Mouse (Mus musculus) adrenal gland, postnatal 36 days (tissue): ENCODE data around the gene Degs2. TPM values are rescaled to one million over a fixed set of nuclear protein-coding genes. Genes with fewer than 3 reads are reported as not detected.
"Not testable (repeated sequence)": the region's sequence is repeated elsewhere in the genome, so short reads cannot be mapped to it uniquely, and the experiment has no call there.

Experiments used
- DNase-seq, 2 experiments: peaks; one replicate each; pipeline ENCODE4 v3.0.0; 2021; ENCODE audit warnings: mixed read lengths in 1 of 2
- long read RNA-seq, 2 experiments: library from polyadenylated mRNA; stranded (forward); transcript quantifications; one replicate each; pipeline ENCODE4 v2.0.0; 2021; ENCODE audit warnings: borderline sequencing depth in 2 of 2
- total RNA-seq, 2 experiments: library from RNA; stranded (reverse); gene quantifications; 2 replicates each; pipeline ENCODE4 v1.2.3; 2021

Degs2 gene
- total RNA-seq = under 1 TPM in 1 of 2 experiments, not detected in 1; 0.23 TPM
- long read RNA-seq, experiment 1 = 0 reads
- long read RNA-seq, experiment 2 = 0 reads

DNA sequence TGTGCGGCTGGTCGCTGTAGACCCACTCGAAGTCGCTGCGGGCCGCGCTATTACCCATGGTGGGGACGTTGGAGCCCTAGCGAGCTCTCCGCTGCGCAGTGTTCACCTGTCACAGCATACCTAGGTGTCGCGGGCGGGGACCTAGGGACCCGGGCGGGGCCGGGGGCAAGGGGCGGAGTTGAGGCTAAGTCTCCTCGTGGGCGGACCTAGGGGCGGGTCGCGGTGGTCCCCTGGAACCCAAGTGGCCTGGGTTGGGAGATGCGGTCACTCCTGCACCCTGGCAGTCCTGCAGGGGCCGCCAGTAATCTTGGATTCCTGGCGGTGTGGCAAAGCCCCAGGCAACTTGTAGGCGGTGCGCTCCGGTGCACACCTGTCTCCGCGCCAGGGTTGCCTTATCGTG lies at the start of gene Degs2:
Degs2 (minus strand) TSS at position 131 of the 400 bp plus-strand sequence.
- no peak for DNase-seq

DNA sequence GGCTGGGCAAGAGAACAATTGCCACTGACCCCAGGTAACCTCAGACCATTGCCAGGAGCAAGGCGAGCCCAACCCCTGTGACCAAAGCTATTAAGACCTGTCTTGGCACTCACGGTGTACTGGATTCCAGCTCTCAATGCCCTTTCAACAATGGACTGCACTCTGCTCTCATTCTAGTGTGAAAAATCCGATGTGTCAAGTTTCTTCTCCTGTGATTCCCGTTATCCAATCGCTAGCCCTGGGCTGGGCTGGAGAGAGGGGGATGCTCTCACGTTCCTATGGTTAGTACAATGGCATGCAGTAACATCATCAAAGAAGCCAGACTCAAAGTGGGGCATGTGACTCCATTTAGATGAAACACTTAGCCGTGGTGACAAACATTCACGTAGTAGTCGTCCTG lies 49.7 kb upstream of the Degs2 start:
- no peak for DNase-seq

DNA sequence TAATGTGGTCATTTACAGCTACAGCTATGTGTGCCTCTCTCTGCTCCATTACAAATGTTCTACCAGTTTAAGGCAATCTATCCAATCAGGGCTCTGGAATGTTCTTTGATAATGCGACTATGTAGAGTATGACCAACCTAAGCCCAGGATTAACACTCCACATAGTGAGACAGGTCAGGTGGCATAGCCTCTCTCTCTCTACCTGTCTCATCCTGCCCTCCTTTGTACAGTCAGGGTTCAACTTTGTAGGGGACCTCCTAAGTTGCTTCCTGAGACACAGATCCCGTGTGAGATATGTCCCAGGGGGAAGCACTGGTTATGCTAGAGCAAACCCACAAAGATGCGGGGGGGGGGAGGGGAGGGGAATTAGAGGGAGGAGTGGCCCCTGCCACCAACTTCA lies 48.1 kb upstream of the Degs2 start:
- no peak for DNase-seq

DNA sequence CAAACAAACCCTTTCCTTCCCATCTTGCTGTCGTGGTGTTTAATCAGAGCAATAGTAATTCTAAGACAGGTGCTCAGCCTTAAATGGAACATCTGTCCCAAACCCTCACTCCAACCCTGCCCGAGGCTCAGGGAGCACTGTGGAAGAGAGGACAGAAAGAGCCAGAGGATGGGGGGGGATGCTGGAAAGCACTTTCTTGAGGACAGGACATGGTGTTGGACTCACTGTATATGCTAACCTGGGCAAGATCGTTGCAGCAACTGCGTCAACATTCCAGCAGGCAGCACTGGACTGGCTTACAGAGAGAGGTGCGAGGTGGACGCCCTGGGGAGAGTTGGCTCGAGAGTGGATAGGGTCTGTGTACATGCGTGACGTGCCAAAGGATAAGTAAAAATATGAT lies 47.3 kb upstream of the Degs2 start:
- DNase-seq = no peak

DNA sequence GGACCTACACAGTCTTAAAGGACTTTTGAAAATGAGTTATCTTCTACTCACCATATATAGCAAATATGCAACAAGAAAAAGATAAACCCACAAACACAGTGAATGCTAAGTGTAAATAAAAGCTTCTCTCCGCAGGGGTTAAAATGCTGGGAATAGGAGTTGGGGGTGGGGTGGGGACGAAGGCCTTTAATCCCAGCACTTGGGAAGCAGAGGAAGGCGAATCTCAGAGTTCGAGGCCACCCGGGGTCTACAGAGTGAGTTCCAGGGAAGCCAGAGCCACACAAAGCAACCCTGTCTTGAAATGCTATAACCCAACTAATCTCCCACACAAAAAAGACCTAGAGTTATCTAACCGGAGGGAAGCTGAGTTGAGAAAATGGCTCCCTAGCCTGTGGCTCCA lies 46.9 kb upstream of the Degs2 start:
- no peak for DNase-seq

DNA sequence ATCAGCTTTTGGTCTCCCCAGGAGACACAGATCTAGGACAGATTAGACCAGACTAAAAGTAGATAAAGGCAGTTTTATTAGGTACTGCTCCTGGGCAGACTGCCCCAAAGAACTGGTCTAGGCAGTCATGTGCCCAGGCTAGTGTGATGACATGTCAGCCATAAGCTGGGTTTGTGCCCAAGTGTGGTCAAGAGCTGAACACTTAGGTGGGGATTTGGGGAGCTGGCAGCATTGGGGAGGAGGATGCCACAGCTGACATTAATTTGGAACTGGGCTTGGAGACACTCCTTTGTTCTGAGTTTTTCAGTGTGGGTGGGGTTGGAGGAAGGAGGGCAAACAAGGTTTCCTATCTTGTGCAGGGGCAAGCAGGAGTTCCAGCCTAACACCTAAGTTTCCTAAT lies 43.9 kb upstream of the Degs2 start:
- no peak for DNase-seq

DNA sequence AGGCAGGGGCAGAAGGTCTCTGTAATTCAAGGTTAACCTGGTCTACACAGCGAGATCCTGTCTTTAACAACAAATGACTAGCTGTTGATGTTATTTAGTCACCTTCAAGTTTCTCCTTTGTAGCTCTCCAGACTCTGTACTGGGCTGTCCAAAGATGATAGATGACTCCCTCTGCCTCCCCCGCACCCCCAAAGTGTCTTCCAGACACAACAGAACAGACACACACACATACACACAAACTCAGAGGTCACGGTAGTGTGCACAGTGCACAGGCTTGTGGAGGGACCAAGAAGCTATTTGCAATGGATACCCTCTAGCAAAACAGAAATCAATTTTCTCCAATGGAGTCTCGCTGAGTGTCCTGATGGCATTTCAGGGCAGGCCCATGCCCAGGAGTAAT lies 40.1 kb upstream of the Degs2 start:
- no peak for DNase-seq

DNA sequence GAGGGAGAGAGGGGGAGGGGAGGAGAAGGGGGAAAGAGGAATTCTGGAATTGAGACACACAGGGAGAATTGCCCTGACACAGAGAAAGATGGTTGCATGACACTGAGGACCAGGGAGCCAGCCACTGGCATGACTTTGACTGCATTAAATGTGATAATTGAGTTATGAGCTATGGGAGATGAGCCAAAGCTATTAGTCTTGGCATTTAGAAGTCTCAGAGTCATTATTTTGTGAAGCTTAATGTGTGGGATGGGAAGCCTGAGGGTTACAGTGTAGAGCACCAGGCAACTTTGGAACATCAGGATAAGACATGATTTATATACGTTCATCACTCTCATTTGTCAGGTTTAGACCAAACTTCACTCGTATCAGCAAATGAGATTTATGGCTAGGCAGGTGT lies 39.4 kb upstream of the Degs2 start:
- no peak for DNase-seq

DNA sequence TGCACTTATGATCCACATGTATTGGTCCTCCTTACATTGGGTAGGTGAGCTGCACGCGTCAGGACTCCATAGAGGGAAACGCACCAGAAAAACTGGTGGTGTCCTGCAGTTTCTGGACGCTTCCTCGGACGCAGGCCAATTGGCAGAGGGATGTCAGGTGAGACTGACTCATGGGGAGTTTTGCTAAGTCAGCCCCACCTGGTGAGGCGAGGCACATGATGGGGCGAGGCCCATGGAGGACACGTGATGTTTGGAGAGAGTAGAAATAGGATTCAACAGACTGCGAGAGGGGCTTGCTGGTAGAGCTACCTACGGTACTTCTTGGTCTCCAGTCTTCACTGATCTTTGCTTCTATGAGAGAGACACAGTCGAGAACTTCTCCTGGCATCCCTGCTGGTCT lies 36.6 kb upstream of the Degs2 start:
- no peak for DNase-seq

DNA sequence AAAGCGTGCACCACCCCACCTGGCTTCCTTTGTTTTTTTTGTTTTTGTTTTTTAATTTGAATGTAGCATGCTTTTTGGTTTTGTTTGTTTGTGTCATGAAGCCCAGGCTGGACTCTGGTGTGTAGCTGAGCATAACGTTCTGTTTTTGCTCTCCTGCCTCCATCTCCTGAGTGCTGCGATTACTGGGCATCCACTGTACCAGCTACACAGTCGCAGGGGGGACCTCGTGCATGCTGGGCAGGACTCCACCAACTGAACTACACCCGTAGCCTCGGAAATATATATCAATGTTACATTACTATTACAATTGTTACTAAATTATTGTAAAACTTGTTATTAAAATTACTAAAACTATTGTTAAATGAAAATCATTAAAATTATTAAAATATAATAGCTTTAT lies 35.7 kb upstream of the Degs2 start:
- no peak for DNase-seq

DNA sequence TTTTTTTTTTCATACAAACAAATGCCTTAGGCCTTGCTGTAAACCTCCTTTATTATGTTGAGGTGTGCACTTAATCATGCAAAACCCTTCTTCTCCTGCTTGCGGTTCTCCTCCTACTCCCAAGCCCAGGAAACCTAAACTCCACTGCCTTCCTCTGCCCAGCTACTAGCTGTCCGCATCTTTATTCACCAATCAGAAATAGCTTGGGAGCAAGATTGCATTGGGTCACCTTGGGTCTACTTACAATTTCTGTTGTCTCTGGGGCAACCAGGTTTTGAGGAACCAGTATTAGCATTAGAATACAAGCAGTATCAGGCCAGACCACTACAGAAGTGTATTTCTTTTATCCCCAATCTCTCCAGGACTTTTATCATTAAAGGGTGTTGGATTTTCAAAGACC lies 32.3 kb upstream of the Degs2 start:
- DNase-seq = no peak

DNA sequence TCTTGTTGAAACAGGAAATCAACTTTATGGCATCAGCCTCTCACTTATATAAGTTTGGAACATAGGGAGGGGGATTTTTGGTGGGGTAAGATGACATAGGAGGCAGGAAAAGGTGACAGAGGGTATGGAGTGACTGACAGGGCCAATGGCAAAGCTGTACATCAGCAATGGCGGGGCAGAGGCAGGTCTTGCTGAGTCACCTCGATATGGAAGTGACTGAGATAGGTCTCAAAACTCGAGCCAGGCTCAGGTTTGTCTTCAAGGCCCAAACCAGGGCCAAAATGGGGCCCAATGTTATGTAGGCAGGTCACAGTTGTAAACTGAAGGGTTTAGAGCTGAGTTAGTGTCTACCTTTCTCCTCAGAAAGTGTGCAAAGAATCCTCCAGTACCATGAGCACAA lies 21.7 kb upstream of the Degs2 start:
- DNase-seq = no peak

DNA sequence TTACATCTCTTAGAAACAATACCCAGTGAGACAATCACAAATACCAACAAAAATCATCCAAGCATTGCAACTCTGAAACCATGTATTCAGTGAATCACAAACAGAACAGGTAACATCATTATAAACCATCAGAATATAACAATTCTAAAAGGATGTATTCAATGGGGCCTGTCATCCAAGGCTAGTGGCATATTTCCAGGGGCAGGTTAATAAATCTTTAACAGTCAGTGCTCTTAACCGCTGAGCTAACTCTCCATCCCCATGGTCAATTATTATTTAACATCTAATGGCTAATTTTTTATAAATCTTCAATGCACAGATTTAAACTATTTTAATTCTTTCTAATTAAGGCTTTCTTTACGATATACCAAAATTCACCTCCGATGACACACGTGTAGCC lies 20.3 kb upstream of the Degs2 start:
- DNase-seq = no peak

DNA sequence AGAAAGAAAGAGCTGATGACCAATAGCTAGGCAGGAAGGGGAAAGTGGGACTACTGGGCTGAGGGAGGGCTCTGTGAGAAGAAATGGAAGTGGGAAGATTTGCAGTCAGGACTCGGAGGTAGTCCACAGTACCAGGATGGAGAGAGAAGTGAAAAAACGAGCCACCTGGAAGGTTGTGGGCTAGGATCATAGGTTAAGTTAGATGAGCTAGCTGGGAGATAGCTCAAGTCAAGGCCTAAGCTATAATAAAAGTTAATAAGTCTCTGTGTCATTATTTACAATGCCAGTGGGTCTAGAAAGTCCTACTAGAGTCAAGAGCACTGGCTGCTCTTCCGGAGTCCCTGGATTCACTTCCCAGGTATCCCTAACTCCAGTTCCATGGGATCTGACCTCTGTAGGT lies 16.4 kb upstream of the Degs2 start:
- DNase-seq = no peak

DNA sequence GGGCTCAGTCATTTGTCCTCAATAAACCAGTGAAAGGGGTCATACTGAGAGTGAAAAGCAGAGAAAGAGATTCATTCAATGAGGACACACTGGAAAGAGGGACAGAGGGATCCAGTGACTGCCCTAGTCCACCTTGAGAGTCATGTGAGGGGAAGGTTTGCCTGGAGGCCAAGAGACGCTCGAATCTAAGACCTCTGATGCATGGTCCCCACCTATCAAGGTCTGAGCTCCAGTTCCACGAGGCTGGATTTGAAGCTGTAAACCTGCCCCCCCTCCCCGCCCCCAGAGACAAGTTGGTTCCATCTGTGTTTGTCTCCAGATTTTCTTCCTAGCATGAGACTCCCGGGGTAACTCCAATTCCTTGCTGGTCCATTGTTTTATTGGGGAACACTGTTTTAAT lies 13.7 kb upstream of the Degs2 start:
- no peak for DNase-seq

DNA sequence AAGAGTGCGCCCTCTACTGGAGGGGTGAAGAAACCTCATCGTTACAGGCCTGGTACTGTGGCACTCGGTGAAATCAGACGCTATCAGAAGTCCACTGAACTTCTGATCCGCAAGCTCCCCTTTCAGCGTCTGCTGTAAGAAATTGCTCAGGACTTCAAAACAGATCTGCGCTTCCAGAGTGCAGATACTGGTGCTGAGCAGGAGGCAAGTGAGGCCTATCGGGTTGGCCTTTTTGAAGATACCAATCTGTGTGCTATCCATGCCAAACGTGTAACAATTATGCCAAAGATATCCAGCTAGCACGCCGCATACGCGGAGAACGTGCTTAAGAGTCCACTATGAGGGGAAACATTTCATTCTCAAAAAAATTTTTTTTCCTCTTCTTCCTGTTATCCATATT lies 11.9 kb upstream of the Degs2 start:
- DNase-seq = not testable (repeated sequence)

DNA sequence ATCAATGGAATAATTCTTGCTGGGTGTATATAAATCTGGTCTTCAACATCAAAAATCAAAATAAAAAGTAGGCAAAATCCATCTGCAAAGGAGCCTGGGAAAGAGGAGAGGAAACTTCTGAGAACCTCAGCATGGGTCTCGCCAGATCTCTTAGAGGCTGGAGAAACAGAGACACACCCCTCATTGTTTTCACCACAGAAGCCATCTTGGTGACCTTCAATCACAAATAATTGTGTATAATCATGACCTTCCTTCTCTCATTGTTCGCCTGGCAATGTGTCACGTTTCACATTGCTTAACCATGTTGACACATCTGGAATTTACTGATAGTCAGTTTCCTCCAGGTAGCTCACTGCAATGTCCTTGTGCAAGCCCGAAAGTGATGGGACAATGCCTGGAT lies 10.4 kb upstream of the Degs2 start:
- no peak for DNase-seq

DNA sequence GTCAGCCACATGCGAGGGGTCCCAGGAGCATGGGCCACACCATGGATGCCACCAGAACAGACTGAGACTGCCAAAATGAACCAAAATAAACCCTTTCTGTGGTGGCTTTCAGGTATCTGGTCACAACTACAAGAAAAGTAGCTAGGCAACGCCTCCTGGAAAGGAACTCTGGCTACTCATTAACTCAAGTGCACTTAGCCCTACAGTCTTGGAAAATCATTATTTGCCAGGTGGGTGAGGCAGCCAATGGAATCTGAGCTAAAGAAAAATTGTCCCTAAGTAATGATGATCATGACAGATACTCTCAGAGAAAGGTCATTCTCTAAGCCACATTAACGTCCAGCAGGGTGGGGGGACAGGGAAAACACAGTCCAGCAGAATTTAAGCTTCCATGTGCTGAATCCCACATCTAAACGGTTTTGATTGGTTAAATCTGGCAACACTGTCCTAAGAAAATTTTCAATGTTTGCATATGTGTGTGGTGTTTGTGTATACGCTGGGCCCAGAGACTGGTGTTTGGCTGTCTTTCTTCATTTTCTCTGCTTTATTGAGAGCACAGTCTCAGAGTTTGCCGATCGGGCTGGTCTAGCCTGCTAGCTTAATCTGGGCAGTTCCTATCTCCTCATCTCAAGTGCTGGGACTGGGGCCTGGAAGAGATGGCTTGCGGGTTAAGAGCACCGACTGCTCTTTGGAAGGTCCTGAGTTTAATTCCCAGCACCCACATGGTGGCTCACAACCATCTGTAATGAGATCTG lies 8.9 kb upstream of the Degs2 start:
- no peak for DNase-seq

DNA sequence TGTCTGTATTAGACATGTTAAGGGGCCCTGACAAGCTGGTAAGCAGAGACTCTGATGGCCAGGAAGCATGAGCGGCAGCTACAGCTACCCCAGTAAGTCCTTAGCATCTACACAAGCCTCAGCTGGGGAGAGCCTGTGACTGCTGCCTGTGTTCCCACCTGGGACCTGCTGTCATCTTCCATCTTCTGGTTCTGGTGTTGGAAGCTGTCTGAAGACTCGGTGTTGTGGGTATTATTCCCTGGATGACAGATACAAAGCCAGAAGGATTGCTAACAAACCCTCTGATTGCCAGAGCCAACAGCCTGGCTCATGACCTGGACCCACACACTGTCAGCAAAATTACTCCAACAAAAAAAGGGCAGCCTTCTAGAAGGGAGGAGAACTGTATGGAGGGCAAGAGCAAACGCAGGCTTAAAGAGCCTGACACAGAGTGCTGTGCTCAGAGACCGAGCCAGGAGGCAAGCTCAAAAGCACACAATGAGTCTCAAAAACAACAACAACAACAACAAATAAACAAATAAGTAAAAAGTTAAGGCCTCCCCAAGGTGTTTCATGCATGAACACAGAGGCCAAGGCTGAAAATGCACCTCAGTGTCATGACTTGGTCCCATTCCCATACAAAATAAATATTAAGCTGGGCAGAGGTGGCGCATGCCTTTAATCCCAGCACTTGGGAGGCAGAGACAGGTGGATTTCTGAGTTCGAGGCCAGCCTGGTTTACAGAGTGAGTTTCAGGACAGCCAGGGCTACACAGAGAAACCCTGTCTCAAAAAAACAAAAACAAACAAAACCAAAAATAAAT lies 8.1 kb upstream of the Degs2 start:
- DNase-seq = no peak

DNA sequence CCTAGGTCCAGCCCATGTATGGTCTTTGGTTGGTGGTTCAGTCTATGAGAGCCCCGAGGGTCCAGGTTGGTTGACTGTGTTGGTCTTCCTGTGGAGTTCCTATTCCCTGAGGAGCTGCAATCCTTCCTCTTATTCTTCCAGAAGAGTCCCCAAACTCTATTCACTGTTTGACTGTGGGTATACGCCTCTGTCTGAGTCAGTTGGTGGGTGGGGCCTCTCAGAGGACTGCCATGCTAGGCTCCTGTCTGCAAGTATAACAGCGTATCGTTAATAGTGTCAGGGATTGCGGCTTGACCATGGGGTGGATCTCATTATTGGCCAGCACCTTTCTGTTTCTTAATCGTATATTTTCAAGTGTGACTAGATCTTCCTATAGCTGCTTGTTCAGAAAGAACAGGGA lies 7.3 kb upstream of the Degs2 start:
- DNase-seq = no peak

DNA sequence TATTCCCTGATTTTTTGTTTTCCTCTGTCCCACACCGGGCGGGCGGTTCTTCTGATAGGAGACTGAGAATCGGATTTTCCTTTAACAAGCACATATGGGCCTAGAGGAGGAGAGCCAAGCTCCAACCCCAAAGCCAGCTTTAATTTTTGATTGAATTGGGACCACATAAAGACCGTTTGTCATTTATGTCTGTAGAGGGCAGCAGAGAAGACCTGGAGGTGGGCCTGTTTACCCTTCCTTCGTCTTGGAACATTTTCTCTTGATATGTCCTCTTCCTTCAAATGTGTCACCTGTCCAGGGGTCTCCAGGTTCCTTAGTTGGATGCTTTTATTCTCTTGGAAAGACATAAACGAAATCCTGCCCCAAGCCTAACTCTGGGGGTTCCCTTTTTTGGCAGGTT lies 4.0 kb upstream of the Degs2 start:
- no peak for DNase-seq

DNA sequence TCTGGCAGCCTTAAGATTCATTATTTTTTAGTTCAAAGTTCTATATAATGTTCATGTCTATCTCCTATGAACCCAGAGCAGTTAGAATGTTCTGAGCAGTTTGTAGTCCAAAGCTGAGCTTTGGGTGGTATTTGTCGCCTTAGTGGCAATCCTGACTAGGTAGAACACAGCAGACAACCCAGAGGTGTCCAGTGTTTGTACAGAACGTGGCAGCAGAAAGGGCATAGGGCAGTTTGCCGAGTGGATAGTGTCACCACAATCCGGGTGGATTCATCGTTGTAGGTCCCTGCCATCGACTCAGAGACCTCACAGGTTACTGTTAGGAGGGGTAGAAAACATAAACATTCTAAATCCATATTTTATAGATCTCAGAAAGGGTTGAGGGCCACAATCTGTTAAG lies 3.4 kb upstream of the Degs2 start:
- no peak for DNase-seq

DNA sequence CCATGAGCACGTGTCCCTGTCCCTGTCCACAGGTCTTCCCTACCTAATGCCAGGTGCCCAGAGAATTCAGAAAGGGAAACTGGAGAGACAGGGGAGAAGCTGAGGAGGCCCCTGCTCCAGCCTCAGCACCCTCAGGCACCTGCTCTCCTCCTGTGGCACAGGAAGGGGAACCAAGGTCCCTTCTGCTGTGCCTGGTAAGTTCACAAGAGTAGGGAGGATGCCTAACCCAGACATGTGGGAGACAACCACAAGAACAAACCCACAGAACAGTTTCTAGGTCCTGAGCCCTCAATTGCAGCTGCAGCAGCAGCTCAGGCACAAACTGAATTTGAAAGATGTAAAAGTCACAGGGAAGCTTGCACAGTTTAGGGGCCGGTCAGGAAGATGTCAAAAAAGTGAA lies 894 bp downstream of the Degs2 start:
- DNase-seq = no peak

DNA sequence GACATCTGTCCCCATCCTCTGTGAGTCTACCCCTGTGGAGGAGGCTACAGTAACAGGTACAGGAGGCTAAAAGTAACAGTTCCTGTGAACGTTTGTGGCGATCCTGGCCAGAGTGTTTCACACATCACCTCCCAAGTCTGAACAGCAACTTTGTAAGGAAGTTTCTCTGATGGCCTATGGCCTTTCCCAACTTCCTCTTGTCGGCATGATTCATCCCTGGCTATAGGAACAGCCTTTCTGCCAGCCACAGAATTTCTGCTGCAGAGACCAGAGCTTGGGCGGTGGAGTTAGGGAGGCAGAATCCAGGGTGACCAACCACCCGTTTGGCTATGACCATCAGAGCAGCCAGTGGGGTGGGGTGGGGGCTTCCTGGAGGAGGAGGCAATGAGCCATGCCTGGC lies 2.1 kb downstream of the Degs2 start:
- no peak for DNase-seq
